Mouse (Mus musculus): ENCODE data around the gene Rsu1. TPM values are rescaled to one million over a fixed set of nuclear protein-coding genes. Genes with fewer than 3 reads are reported as not detected.

Rsu1 gene
- polyA plus RNA-seq, 1 experiment from 2014 or later = 74.4 TPM

GRCm38 (mm10) chr2:13090841-13091240, 180.4 kb downstream of the Rsu1 start:
- Histone ChIP-seq H3K4me1 (no peaks in the 10 kb centered on the region), H3K9ac (replicated peaks) (no peak overlapping the region), H3K4me3 (no peak overlapping the region), H3K4me2 (replicated peaks) (no peak overlapping the region), H3K9me3 (no peaks in the 10 kb centered on the region), H3K36me3 (no peaks in the 10 kb centered on the region), H3K27ac (replicated peaks) (no peak overlapping the region), H3K27me3 (no peaks in the 10 kb centered on the region)
- 95% methylated on average over 1 of the region's 1 CpGs for WGBS
- no peak for ATAC-seq (ENCODE audit: low FRiP score, low read depth)

GRCm38 (mm10) chr2:13089861-13090260, 181.4 kb downstream of the Rsu1 start:
- Histone ChIP-seq H3K4me1 (no peaks in the 10 kb centered on the region), H3K9me3 (no peaks in the 10 kb centered on the region), H3K36me3 (no peaks in the 10 kb centered on the region), H3K4me2 (replicated peaks) (no peak overlapping the region), H3K4me3 (no peak overlapping the region), H3K27me3 (no peaks in the 10 kb centered on the region), H3K27ac (replicated peaks) (no peak overlapping the region), H3K9ac (replicated peaks) (no peak overlapping the region)
- WGBS = 86% methylated on average over 4 of the region's 4 CpGs
- ATAC-seq (ENCODE audit: low FRiP score, low read depth) = no peak

- Histone ChIP-seq H3K4me1 (no peaks in the 10 kb centered on the region), H3K9me3 (no peaks in the 10 kb centered on the region), H3K4me2 (replicated peaks) (no peak overlapping the region), H3K27me3 (no peaks in the 10 kb centered on the region), H3K36me3 (no peaks in the 10 kb centered on the region), H3K4me3 (no peak overlapping the region), H3K27ac (replicated peaks) (no peak overlapping the region), H3K9ac (replicated peaks) (no peak overlapping the region)
- 85% methylated on average over 4 of the region's 4 CpGs for WGBS
- ATAC-seq (ENCODE audit: low FRiP score, low read depth) = no peak
These were observed 182.9 kb downstream of the Rsu1 start for GRCm38 (mm10) chr2:13088266-13088665.

GRCm38 (mm10) chr2:13087811-13088210, 183.4 kb downstream of the Rsu1 start:
- Histone ChIP-seq H3K9ac (replicated peaks) (no peak overlapping the region), H3K36me3 (no peaks in the 10 kb centered on the region), H3K27me3 (no peaks in the 10 kb centered on the region), H3K4me3 (no peak overlapping the region), H3K9me3 (no peaks in the 10 kb centered on the region), H3K4me2 (replicated peaks) (no peak overlapping the region), H3K27ac (replicated peaks) (no peak overlapping the region), H3K4me1 (no peaks in the 10 kb centered on the region)
- WGBS = 91% methylated on average over 2 of the region's 2 CpGs
- ATAC-seq (ENCODE audit: low FRiP score, low read depth) = no peak

- Histone ChIP-seq H3K9ac (replicated peaks) (no peak overlapping the region), H3K36me3 (no peaks in the 10 kb centered on the region)
- 26% methylated on average over 5 of the region's 5 CpGs for WGBS
These were observed 187.0 kb downstream of the Rsu1 start for GRCm38 (mm10) chr2:13084223-13084622.

GRCm38 (mm10) chr2:13080476-13080875, 190.7 kb downstream of the Rsu1 start:
- Histone ChIP-seq H3K4me2 (replicated peaks) (no peak overlapping the region), H3K4me3 (no peak overlapping the region), H3K27ac (replicated peaks) (no peak overlapping the region), H3K9me3 (no peaks in the 10 kb centered on the region), H3K4me1 (no peaks in the 10 kb centered on the region), H3K36me3 (no peaks in the 10 kb centered on the region), H3K27me3 (no peaks in the 10 kb centered on the region), H3K9ac (replicated peaks) (no peak overlapping the region)
- no peak; the same call in 1 of the 2 replicates for ATAC-seq (ENCODE audit: low FRiP score, low read depth)
- WGBS = 59% methylated on average over 2 of the region's 2 CpGs

More at GRCm38 (mm10) chr2:13084223-13084622, 187.0 kb downstream of the Rsu1 start:
- H3K27ac ChIP-seq (replicated peaks) = no peak overlapping the region
- H3K4me3 ChIP-seq = no peak overlapping the region
- no peaks in the 10 kb centered on the region for H3K4me1 ChIP-seq
- no peak overlapping the region for H3K4me2 ChIP-seq (replicated peaks)
- H3K27me3 ChIP-seq = no peaks in the 10 kb centered on the region
- peak; percentile 47; the same call in 1 of the 2 replicates for ATAC-seq (ENCODE audit: low FRiP score, low read depth)
- H3K9me3 ChIP-seq = no peaks in the 10 kb centered on the region

GRCm38 (mm10) chr2:13072243-13072642, 199.0 kb downstream of the Rsu1 start:
- peaks cover 10% of the 10 kb centered on the region; the same call in 1 of the 2 replicates for H3K4me1 ChIP-seq
- no peak overlapping the region for H3K9ac ChIP-seq (replicated peaks)
- no peaks in the 10 kb centered on the region for H3K9me3 ChIP-seq
- ATAC-seq (ENCODE audit: low FRiP score, low read depth) = peak; percentile 90
- no peaks in the 10 kb centered on the region for H3K27me3 ChIP-seq
- H3K36me3 ChIP-seq = no peaks in the 10 kb centered on the region
- no peak overlapping the region for H3K4me2 ChIP-seq (replicated peaks)
- H3K27ac ChIP-seq (replicated peaks) = no peak overlapping the region
- no peak overlapping the region for H3K4me3 ChIP-seq

GRCm38 (mm10) chr2:13060426-13061170, 210.6 kb downstream of the Rsu1 start:
- no peaks in the 10 kb centered on the region for H3K27me3 ChIP-seq
- ATAC-seq (ENCODE audit: low FRiP score, low read depth) = no peak
- no peaks in the 10 kb centered on the region for H3K36me3 ChIP-seq
- H3K4me1 ChIP-seq = no peaks in the 10 kb centered on the region
- H3K9ac ChIP-seq (replicated peaks) = no peak overlapping the region
- no peaks in the 10 kb centered on the region for H3K9me3 ChIP-seq
- no peak overlapping the region for H3K27ac ChIP-seq (replicated peaks)
- WGBS = 89% methylated on average over 5 of the region's 5 CpGs
- no peak overlapping the region for H3K4me2 ChIP-seq (replicated peaks)
- H3K4me3 ChIP-seq = no peak overlapping the region

- H3K4me1 ChIP-seq = no peaks in the 10 kb centered on the region
- H3K4me3 ChIP-seq = no peak overlapping the region
- no peaks in the 10 kb centered on the region for H3K27me3 ChIP-seq
- no peak for ATAC-seq (ENCODE audit: low FRiP score, low read depth)
- H3K4me2 ChIP-seq (replicated peaks) = no peak overlapping the region
- H3K9ac ChIP-seq (replicated peaks) = no peak overlapping the region
- no peaks in the 10 kb centered on the region for H3K36me3 ChIP-seq
- no peaks in the 10 kb centered on the region for H3K9me3 ChIP-seq
- H3K27ac ChIP-seq (replicated peaks) = no peak overlapping the region
- 86% methylated on average over 6 of the region's 6 CpGs for WGBS
These were observed 222.6 kb downstream of the Rsu1 start for GRCm38 (mm10) chr2:13048649-13049048.

GRCm38 (mm10) chr2:13044555-13044954, 226.7 kb downstream of the Rsu1 start:
- Histone ChIP-seq H3K27me3 (no peaks in the 10 kb centered on the region), H3K4me1 (no peaks in the 10 kb centered on the region), H3K27ac (replicated peaks) (no peak overlapping the region), H3K9me3 (no peaks in the 10 kb centered on the region), H3K4me3 (no peak overlapping the region), H3K36me3 (no peaks in the 10 kb centered on the region), H3K9ac (replicated peaks) (no peak overlapping the region), H3K4me2 (replicated peaks) (no peak overlapping the region)
- no peak for ATAC-seq (ENCODE audit: low FRiP score, low read depth)
- WGBS = 91% methylated on average over 4 of the region's 4 CpGs

GRCm38 (mm10) chr2:13039785-13040184, 231.4 kb downstream of the Rsu1 start:
- ATAC-seq (ENCODE audit: low FRiP score, low read depth) = no peak
- 95% methylated on average over 4 of the region's 4 CpGs for WGBS

GRCm38 (mm10) chr2:13038772-13039171, 232.4 kb downstream of the Rsu1 start:
- Histone ChIP-seq H3K4me3 (no peak overlapping the region), H3K27me3 (no peaks in the 10 kb centered on the region), H3K9me3 (no peaks in the 10 kb centered on the region), H3K36me3 (no peaks in the 10 kb centered on the region), H3K4me2 (replicated peaks) (no peak overlapping the region), H3K4me1 (no peaks in the 10 kb centered on the region), H3K27ac (replicated peaks) (no peak overlapping the region), H3K9ac (replicated peaks) (no peak overlapping the region)
- ATAC-seq (ENCODE audit: low FRiP score, low read depth) = no peak
- 73% methylated on average over 3 of the region's 3 CpGs for WGBS

More at GRCm38 (mm10) chr2:13039785-13040184, 231.4 kb downstream of the Rsu1 start:
- Histone ChIP-seq H3K27ac (replicated peaks) (no peak overlapping the region), H3K36me3 (no peaks in the 10 kb centered on the region), H3K4me2 (replicated peaks) (no peak overlapping the region), H3K27me3 (no peaks in the 10 kb centered on the region), H3K4me3 (no peak overlapping the region), H3K4me1 (no peaks in the 10 kb centered on the region), H3K9me3 (no peaks in the 10 kb centered on the region), H3K9ac (replicated peaks) (no peak overlapping the region)

Data from midbrain, embryonic 12.5 days (tissue).